Mouse (Mus musculus): ENCODE results near the gene Naa11. TPM values are rescaled to one million over a fixed set of nuclear protein-coding genes. Genes with fewer than 3 reads are reported as not detected.
A peak's percentile ranks its signal among the peaks of the same experiment; 100 is the strongest.

Naa11 gene
- polyA plus RNA-seq, 1 experiment from 2014 or later = not detected

DNA sequence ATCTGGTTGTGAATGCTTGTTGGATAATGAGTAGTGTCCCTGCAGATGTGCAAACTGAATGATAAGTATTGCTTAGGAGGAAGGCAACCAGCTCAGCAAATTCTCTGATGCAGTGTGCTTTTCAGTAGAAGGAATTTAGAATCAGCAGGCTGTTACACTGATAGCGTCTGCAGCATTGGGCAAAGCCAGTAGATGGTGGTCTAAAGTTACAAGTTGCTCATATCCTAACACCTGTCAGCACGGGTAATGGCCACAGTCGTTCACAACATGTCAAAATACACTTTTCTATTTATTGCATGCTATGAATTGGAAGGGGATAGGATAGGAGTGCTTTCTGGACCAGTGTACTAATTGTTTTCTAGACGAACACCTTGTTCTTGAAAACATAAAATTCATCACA lies 33.1 kb downstream of the Naa11 start:
- Histone ChIP-seq H3K27ac (replicated peaks; ENCODE audit: low read depth, low read length) (no peak overlapping the region), H3K9ac (replicated peaks; ENCODE audit: low read length) (no peak overlapping the region), H3K27me3 (ENCODE audit: control insufficient read depth, insufficient read depth, low read length) (no peaks in the 10 kb centered on the region), H3K36me3 (ENCODE audit: control insufficient read depth, insufficient read depth, low read length) (no peaks in the 10 kb centered on the region), H3K9me3 (ENCODE audit: control insufficient read depth, low read length) (no peaks in the 10 kb centered on the region), H3K4me1 (ENCODE audit: control insufficient read depth, insufficient read depth, low read length) (no peaks in the 10 kb centered on the region), H3K4me2 (ENCODE audit: low read length) (no peak overlapping the region), H3K4me3 (replicated peaks; ENCODE audit: low read depth, low read length) (no peak overlapping the region)
- ATAC-seq (ENCODE audit: low FRiP score, low TSS enrichment) (no peak), DNase-seq (peak; percentile 27)
- 82% methylated on average over 4 of the region's 4 CpGs for WGBS

DNA sequence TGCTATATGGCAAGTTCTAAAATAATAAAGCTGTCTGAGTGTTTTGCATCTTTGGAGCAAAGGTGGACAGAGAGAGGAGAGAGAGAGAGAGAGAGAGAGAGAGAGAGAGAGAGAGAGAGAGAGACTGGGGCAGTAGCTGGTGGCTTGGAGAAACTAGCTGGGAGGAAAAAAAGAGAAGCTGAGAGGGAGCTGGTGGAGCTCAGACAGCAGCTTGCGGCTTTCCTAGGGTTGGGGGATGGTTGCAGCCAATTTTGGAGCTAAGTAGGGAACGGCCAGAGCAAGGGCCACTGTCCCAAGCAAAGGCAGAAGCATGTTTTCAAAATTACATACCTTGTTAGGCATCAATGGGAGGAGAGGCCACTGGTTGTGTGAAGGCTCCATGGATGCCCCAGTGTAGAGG lies 36.0 kb downstream of the Naa11 start:
- Histone ChIP-seq H3K27ac (replicated peaks; ENCODE audit: low read depth, low read length) (no peak overlapping the region), H3K4me1 (ENCODE audit: control insufficient read depth, insufficient read depth, low read length) (no peaks in the 10 kb centered on the region), H3K4me2 (ENCODE audit: low read length) (no peak overlapping the region), H3K27me3 (ENCODE audit: control insufficient read depth, insufficient read depth, low read length) (no peaks in the 10 kb centered on the region), H3K9ac (replicated peaks; ENCODE audit: low read length) (no peak overlapping the region), H3K4me3 (replicated peaks; ENCODE audit: low read depth, low read length) (no peak overlapping the region), H3K36me3 (ENCODE audit: control insufficient read depth, insufficient read depth, low read length) (no peaks in the 10 kb centered on the region), H3K9me3 (ENCODE audit: control insufficient read depth, low read length) (no peaks in the 10 kb centered on the region)
- 67% methylated on average over 2 of the region's 2 CpGs for WGBS
- ATAC-seq (ENCODE audit: low FRiP score, low TSS enrichment) = no peak
- DNase-seq = no peak

- WGBS = 97% methylated on average over 2 of the region's 2 CpGs
Measured at GRCm38 (mm10) chr5:97355152-97355551, 37.0 kb downstream of the Naa11 start.

DNA sequence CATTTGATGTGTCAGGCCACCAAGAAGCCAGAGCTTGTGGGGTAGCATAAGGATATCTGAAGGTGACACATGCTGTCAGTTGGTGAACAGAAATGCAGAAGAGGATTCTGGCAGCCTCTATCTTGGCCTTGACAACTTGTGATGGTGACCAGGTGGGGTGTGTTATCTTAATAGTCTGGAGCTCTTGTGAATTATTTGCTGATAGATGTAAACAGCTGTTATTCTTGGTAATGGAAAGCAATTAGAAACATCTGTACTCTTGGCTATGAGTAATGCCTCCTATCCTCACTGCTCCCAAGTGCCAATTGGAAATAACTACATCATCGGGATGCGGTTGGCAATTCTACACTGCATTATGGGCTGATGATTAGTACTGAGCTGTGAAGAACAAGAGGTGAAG lies 43.4 kb downstream of the Naa11 start:
- Histone ChIP-seq H3K4me2 (ENCODE audit: low read length) (no peak overlapping the region), H3K9me3 (ENCODE audit: control insufficient read depth, low read length) (no peaks in the 10 kb centered on the region), H3K4me3 (replicated peaks; ENCODE audit: low read depth, low read length) (no peak overlapping the region), H3K27ac (replicated peaks; ENCODE audit: low read depth, low read length) (no peak overlapping the region), H3K36me3 (ENCODE audit: control insufficient read depth, insufficient read depth, low read length) (no peaks in the 10 kb centered on the region), H3K9ac (replicated peaks; ENCODE audit: low read length) (no peak overlapping the region), H3K4me1 (ENCODE audit: control insufficient read depth, insufficient read depth, low read length) (no peaks in the 10 kb centered on the region), H3K27me3 (ENCODE audit: control insufficient read depth, insufficient read depth, low read length) (no peaks in the 10 kb centered on the region)
- 95% methylated on average over 2 of the region's 2 CpGs for WGBS
- ATAC-seq (ENCODE audit: low FRiP score, low TSS enrichment) (no peak), DNase-seq (no peak)

More at GRCm38 (mm10) chr5:97355152-97355551, 37.0 kb downstream of the Naa11 start:
- no peak overlapping the region for H3K4me2 ChIP-seq (ENCODE audit: low read length)
- no peaks in the 10 kb centered on the region for H3K4me1 ChIP-seq (ENCODE audit: control insufficient read depth, insufficient read depth, low read length)
- no peaks in the 10 kb centered on the region for H3K9me3 ChIP-seq (ENCODE audit: control insufficient read depth, low read length)
- H3K27ac ChIP-seq (replicated peaks; ENCODE audit: low read depth, low read length) = no peak overlapping the region
- ATAC-seq (ENCODE audit: low FRiP score, low TSS enrichment) (no peak), DNase-seq (no peak)
- no peaks in the 10 kb centered on the region for H3K27me3 ChIP-seq (ENCODE audit: control insufficient read depth, insufficient read depth, low read length)
- H3K4me3 ChIP-seq (replicated peaks; ENCODE audit: low read depth, low read length) = no peak overlapping the region
- H3K9ac ChIP-seq (replicated peaks; ENCODE audit: low read length) = no peak overlapping the region
- H3K36me3 ChIP-seq (ENCODE audit: control insufficient read depth, insufficient read depth, low read length) = no peaks in the 10 kb centered on the region

DNA sequence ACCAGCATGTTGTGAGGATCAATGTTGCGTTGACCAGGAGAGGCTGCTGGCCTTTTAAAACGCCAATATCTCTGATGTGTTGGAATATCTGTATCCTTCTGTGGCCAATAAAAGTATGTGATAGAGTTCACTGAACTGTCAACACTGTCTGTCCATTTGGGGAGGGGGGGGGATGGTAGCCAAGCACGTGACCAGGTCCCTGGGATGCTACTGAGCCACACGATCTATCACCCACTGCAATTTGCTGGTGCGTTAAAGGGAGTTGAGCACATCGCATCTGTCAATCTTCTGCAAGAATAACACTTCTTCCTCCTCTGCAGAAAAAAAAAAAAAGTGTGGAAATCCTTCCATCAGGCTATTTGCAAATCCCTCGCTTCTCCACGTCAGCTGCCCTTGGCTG lies 43.9 kb downstream of the Naa11 start:
- no peak for DNase-seq

GRCm38 (mm10) chr5:97345732-97346253 lies 46.4 kb downstream of the Naa11 start:
- WGBS = 92% methylated on average over 10 of the region's 10 CpGs
- no peak for ATAC-seq (ENCODE audit: low FRiP score, low TSS enrichment)
- Histone ChIP-seq H3K9ac (replicated peaks; ENCODE audit: low read length) (no peak overlapping the region), H3K4me1 (ENCODE audit: control insufficient read depth, insufficient read depth, low read length) (no peaks in the 10 kb centered on the region), H3K27ac (replicated peaks; ENCODE audit: low read depth, low read length) (no peak overlapping the region), H3K4me3 (replicated peaks; ENCODE audit: low read depth, low read length) (no peak overlapping the region), H3K36me3 (ENCODE audit: control insufficient read depth, insufficient read depth, low read length) (no peaks in the 10 kb centered on the region), H3K4me2 (ENCODE audit: low read length) (no peak overlapping the region), H3K27me3 (ENCODE audit: control insufficient read depth, insufficient read depth, low read length) (no peaks in the 10 kb centered on the region), H3K9me3 (ENCODE audit: control insufficient read depth, low read length) (no peaks in the 10 kb centered on the region)
- no peak for DNase-seq

More for the DNA sequence above, 43.9 kb downstream of the Naa11 start:
- Histone ChIP-seq H3K4me1 (ENCODE audit: control insufficient read depth, insufficient read depth, low read length) (no peaks in the 10 kb centered on the region), H3K36me3 (ENCODE audit: control insufficient read depth, insufficient read depth, low read length) (no peaks in the 10 kb centered on the region), H3K4me2 (ENCODE audit: low read length) (no peak overlapping the region), H3K27me3 (ENCODE audit: control insufficient read depth, insufficient read depth, low read length) (no peaks in the 10 kb centered on the region), H3K27ac (replicated peaks; ENCODE audit: low read depth, low read length) (no peak overlapping the region), H3K9me3 (ENCODE audit: control insufficient read depth, low read length) (no peaks in the 10 kb centered on the region), H3K4me3 (replicated peaks; ENCODE audit: low read depth, low read length) (no peak overlapping the region), H3K9ac (replicated peaks; ENCODE audit: low read length) (no peak overlapping the region)
- WGBS = 87% methylated on average over 8 of the region's 8 CpGs
- ATAC-seq (ENCODE audit: low FRiP score, low TSS enrichment) = no peak

- ATAC-seq (ENCODE audit: low FRiP score, low TSS enrichment) (no peak), DNase-seq (no peak)
- Histone ChIP-seq H3K4me3 (replicated peaks; ENCODE audit: low read depth, low read length) (no peak overlapping the region), H3K27me3 (ENCODE audit: control insufficient read depth, insufficient read depth, low read length) (no peaks in the 10 kb centered on the region), H3K9ac (replicated peaks; ENCODE audit: low read length) (no peak overlapping the region), H3K4me2 (ENCODE audit: low read length) (no peak overlapping the region), H3K4me1 (ENCODE audit: control insufficient read depth, insufficient read depth, low read length) (no peaks in the 10 kb centered on the region), H3K27ac (replicated peaks; ENCODE audit: low read depth, low read length) (no peak overlapping the region), H3K9me3 (ENCODE audit: control insufficient read depth, low read length) (no peaks in the 10 kb centered on the region), H3K36me3 (ENCODE audit: control insufficient read depth, insufficient read depth, low read length) (no peaks in the 10 kb centered on the region)
Measured at GRCm38 (mm10) chr5:97345129-97345528, 47.0 kb downstream of the Naa11 start.

DNA sequence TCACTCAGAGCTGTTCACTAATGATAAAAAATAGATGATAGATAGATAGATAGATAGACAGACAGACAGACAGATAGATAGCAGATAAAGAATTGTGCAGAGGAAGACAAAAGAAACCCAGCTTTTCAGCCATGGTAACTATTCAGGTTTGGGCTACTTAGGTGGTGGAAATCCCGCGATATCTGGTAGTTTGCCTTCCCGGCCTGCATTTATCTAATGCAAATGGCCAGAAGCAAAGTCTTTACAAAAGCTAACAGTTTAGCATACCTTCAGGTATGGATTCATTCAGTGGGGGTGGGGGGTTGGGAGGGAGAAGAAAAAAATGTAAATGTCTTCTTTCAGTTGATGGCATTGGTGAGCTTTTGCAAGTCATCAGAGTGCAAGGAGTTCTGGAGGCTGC lies 48.0 kb downstream of the Naa11 start:
- DNase-seq (no peak), ATAC-seq (ENCODE audit: low FRiP score, low TSS enrichment) (no peak)
- Histone ChIP-seq H3K27ac (replicated peaks; ENCODE audit: low read depth, low read length) (no peak overlapping the region), H3K9ac (replicated peaks; ENCODE audit: low read length) (no peak overlapping the region), H3K36me3 (ENCODE audit: control insufficient read depth, insufficient read depth, low read length) (no peaks in the 10 kb centered on the region), H3K9me3 (ENCODE audit: control insufficient read depth, low read length) (no peaks in the 10 kb centered on the region), H3K27me3 (ENCODE audit: control insufficient read depth, insufficient read depth, low read length) (no peaks in the 10 kb centered on the region), H3K4me1 (ENCODE audit: control insufficient read depth, insufficient read depth, low read length) (no peaks in the 10 kb centered on the region), H3K4me3 (replicated peaks; ENCODE audit: low read depth, low read length) (no peak overlapping the region), H3K4me2 (ENCODE audit: low read length) (no peak overlapping the region)
- WGBS = 76% methylated on average over 3 of the region's 3 CpGs

- no peaks in the 10 kb centered on the region for H3K27me3 ChIP-seq (ENCODE audit: control insufficient read depth, insufficient read depth, low read length)
- H3K36me3 ChIP-seq (ENCODE audit: control insufficient read depth, insufficient read depth, low read length) = no peaks in the 10 kb centered on the region
- H3K4me3 ChIP-seq (replicated peaks; ENCODE audit: low read depth, low read length) = no peak overlapping the region
- H3K27ac ChIP-seq (replicated peaks; ENCODE audit: low read depth, low read length) = no peak overlapping the region
- no peak overlapping the region for H3K9ac ChIP-seq (replicated peaks; ENCODE audit: low read length)
- no peaks in the 10 kb centered on the region for H3K4me1 ChIP-seq (ENCODE audit: control insufficient read depth, insufficient read depth, low read length)
- no peak for ATAC-seq (ENCODE audit: low FRiP score, low TSS enrichment)
- H3K9me3 ChIP-seq (ENCODE audit: control insufficient read depth, low read length) = no peaks in the 10 kb centered on the region
- 77% methylated on average over 3 of the region's 3 CpGs for WGBS
- H3K4me2 ChIP-seq (ENCODE audit: low read length) = no peak overlapping the region
- no peak for DNase-seq
Measured at GRCm38 (mm10) chr5:97334794-97335193, 57.4 kb downstream of the Naa11 start.

All from midbrain, embryonic 14.5 days (tissue).